Mouse (Mus musculus): ENCODE results near the gene Gdf11. TPM values are rescaled to one million over a fixed set of nuclear protein-coding genes. Genes with fewer than 3 reads are reported as not detected.

Gdf11 gene
- total and polyA plus RNA-seq, 2 experiments from 2014 or later: 6.7 to 19.1 TPM

DNA sequence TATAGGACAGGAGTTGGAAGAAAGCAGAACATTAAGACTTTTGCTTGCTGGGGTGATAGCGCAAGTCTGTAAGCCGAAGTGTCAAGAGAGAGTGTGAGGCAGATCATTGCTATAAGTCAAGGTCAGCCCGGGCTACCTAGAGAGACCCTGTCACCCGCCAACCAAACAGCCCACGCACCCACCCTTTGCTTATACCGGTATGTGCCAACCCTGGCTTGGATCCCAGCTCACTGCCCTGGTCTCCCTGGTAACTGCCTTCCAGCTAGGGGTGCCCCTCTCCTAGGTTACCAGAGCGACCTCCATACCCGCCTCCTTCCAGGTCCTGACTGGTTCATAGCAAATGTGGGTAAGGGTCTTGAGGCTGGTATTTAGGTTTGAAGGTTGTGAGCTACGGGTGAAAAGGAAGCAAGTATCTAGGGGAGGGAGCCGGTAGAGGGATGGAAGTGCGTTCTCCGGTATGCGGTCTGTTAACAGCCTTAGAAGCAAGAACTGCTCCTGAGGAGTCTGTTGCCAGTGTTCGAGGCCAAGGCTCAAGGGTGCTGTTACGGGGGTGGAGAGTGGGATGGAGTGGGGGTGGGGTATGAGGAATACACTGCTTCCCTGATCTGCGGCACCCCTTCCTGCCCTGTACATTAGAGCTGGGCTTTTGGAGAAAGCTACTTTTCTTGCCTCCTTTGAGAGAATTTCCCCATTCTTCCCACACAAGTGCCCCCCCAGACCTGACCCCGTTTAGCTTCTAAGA is 4.6 kb upstream of the Gdf11 start:
- H3K4me1 ChIP-seq (ENCODE audit: insufficient read depth): peaks cover 7% of the 10 kb centered on the region
- DNase-seq (peak; percentile 70), ATAC-seq (peak; percentile 57)
- WGBS: 2% methylated on average over 17 of the region's 17 CpGs
- no peaks in the 10 kb centered on the region for H3K9me3 ChIP-seq (ENCODE audit: low read length)
- H3K4me2 ChIP-seq (ENCODE audit: low read depth): peak overlapping the region; percentile 33
- no peaks in the 10 kb centered on the region for H3K27me3 ChIP-seq (ENCODE audit: insufficient read depth, low read length)
- TF ChIP-seq CTCF (IDR thresholded peaks at IDR 0.05; ENCODE audit: low read depth): no peak
- H3K27ac ChIP-seq (ENCODE audit: low read depth, low read length): no peak overlapping the region
- peak overlapping the region; percentile 16; the same call in 1 of the 2 replicates for H3K4me3 ChIP-seq (ENCODE audit: low read depth, low read length)
- no peaks in the 10 kb centered on the region for H3K36me3 ChIP-seq (ENCODE audit: insufficient read depth)
- H3K9ac ChIP-seq: peak overlapping the region; percentile 31; the same call in 1 of the 2 replicates

DNA sequence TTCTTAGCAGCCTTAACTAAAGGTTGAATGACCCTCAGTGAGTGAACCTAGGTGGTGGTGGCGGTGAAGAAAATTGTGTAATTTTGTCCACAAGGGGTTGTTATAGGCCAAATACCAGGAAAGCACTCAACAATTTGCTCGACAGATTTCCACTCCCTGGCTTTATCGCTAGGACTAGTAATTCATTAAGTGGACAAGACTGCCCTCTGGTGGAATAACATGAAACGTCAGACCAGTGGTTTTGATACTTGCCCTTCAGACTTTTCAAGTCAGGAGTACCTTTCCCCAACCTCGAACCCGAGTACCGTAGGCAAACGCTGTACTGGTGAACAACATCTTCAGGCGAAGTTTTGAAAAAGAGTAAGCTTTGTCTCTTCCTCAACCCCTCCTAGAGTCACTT is 3.9 kb upstream of the Gdf11 start:
- no peaks in the 10 kb centered on the region for H3K27me3 ChIP-seq (ENCODE audit: insufficient read depth, low read length)
- peak; percentile 82 for TF ChIP-seq CTCF (IDR thresholded peaks at IDR 0.05; ENCODE audit: low read depth)
- H3K9ac ChIP-seq: no peak overlapping the region
- under 1% methylated on average over 9 of the region's 9 CpGs for WGBS
- no peaks in the 10 kb centered on the region for H3K9me3 ChIP-seq (ENCODE audit: low read length)
- ATAC-seq (peak; percentile 23; the same call in 1 of the 2 replicates), DNase-seq (peak; percentile 92)
- no peak overlapping the region for H3K27ac ChIP-seq (ENCODE audit: low read depth, low read length)
- 0 out of 2 replicates have a peak overlapping the region, but pooled peaks have one; percentile 16 for H3K4me3 ChIP-seq (ENCODE audit: low read depth, low read length)
- peak overlapping the region; percentile 33; the same call in 1 of the 2 replicates for H3K4me2 ChIP-seq (ENCODE audit: low read depth)
- peaks cover 8% of the 10 kb centered on the region for H3K4me1 ChIP-seq (ENCODE audit: insufficient read depth)
- H3K36me3 ChIP-seq (ENCODE audit: insufficient read depth): no peaks in the 10 kb centered on the region

DNA sequence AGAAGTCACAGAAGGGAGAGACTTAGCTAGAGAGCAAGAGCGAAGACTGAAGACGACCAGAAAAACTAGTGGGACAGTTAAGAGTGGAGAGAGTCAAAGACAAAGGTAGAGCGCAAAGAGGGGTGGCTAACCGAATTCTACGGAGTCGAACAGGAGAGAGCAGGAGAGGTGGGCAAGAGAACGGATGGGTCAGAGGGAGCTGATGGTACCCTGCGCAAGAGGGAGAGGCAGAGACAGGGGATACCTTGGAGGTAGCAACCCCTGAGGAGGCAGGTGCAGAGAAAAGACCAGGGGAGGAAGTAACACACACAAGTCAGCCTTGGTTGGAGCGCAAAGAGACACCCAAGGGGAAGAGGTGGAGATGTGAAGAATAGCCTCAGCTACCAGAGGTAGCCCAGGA is 728 bp upstream of the Gdf11 start:
- Histone ChIP-seq H3K4me3 (ENCODE audit: low read depth, low read length) (peak overlapping the region; percentile 86), H3K4me2 (ENCODE audit: low read depth) (peak overlapping the region; percentile 82), H3K27me3 (ENCODE audit: insufficient read depth, low read length) (no peaks in the 10 kb centered on the region), H3K36me3 (ENCODE audit: insufficient read depth) (no peaks in the 10 kb centered on the region), H3K27ac (ENCODE audit: low read depth, low read length) (peak overlapping the region; percentile 89), H3K9me3 (ENCODE audit: low read length) (no peaks in the 10 kb centered on the region), H3K9ac (peak overlapping the region; percentile 72), H3K4me1 (ENCODE audit: insufficient read depth) (peaks cover 18% of the 10 kb centered on the region)
- TF ChIP-seq CTCF (IDR thresholded peaks at IDR 0.05; ENCODE audit: low read depth): no peak
- 7% methylated on average over 9 of the region's 9 CpGs for WGBS
- DNase-seq: no peak
- no peak; the same call in 1 of the 2 replicates for ATAC-seq

DNA sequence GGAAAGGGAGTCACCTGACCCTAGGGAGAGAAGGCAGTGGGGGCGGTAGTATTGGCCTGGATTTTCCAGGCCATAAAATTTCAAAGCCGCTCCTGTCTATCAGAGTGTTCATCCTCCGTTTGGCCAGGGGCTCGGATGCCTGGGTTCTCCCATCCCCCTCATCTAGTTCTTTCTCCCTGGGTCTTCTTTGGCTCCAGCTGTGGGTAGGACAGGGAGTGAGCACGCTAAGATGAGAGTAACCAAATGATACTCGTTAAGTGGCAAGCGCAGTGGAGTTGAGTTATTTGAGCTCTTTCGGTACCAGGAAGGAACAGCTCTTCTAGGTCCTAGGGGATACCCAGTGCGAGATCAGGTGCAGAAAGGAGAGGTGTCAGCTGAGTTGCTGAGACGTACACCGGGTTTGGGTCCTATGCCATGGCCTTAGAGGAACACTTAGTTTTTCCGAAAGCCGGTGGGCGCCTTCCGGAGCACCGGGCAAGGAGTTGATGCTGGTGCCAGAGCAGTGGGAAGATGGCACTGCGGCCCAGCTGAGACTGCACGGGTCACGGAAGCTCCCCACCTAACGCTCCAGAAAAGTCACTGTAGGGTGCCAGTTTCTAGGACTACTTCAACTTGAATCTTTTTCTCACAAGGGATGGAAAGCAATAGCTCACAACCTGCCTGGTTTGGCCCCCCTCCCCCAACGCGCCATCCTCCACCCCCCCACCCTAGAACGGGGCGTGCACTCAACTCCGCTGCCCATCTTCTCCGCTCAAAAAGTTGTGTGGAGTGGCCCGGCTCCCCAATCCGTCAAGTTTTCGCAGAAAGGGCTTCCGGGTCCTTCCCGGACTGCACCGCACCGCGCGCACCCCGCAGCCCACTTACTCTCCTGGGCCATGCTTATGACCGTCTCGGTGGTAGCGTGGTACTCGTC is 879 bp downstream of the Gdf11 start:
- 3% methylated on average over 40 of the region's 40 CpGs for WGBS
- DNase-seq (no peak), ATAC-seq (no peak; the same call in 1 of the 2 replicates)
- no peaks in the 10 kb centered on the region for H3K27me3 ChIP-seq (ENCODE audit: insufficient read depth, low read length)
- peak overlapping the region; percentile 82 for H3K4me2 ChIP-seq (ENCODE audit: low read depth)
- peaks cover 18% of the 10 kb centered on the region for H3K4me1 ChIP-seq (ENCODE audit: insufficient read depth)
- H3K4me3 ChIP-seq (ENCODE audit: low read depth, low read length): peak overlapping the region; percentile 86
- peak overlapping the region; percentile 72 for H3K9ac ChIP-seq
- no peak for TF ChIP-seq CTCF (IDR thresholded peaks at IDR 0.05; ENCODE audit: low read depth)
- no peaks in the 10 kb centered on the region for H3K9me3 ChIP-seq (ENCODE audit: low read length)
- peak overlapping the region; percentile 89 for H3K27ac ChIP-seq (ENCODE audit: low read depth, low read length)
- peaks cover 7% of the 10 kb centered on the region; the same call in 1 of the 2 replicates for H3K36me3 ChIP-seq (ENCODE audit: insufficient read depth)

DNA sequence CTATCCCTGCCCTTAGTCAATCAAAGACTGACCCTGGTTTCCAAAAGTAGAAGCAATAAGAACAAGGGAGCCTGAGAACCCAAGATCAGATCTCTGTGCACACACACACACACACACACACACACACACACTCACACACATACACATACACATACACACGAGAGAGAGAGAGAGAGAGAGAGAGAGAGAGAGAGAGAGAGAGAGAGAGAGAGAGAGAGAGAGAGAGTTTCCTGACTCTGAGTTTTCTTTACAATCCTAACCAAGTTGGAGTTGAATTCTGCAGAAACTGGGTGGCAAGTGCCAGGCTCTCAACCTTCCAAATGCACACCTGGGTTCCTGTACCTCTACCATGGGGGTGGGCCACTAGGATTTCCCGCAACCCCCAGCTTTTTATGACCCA is 1.7 kb downstream of the Gdf11 start:
- no peak for DNase-seq
- peak overlapping the region; percentile 86 for H3K4me3 ChIP-seq (ENCODE audit: low read depth, low read length)
- H3K27ac ChIP-seq (ENCODE audit: low read depth, low read length): no peak overlapping the region
- ATAC-seq: no peak
- H3K27me3 ChIP-seq (ENCODE audit: insufficient read depth, low read length): no peaks in the 10 kb centered on the region
- H3K9me3 ChIP-seq (ENCODE audit: low read length): no peaks in the 10 kb centered on the region
- H3K4me2 ChIP-seq (ENCODE audit: low read depth): peak overlapping the region; percentile 82
- H3K4me1 ChIP-seq (ENCODE audit: insufficient read depth): peaks cover 18% of the 10 kb centered on the region
- H3K9ac ChIP-seq: no peak overlapping the region
- 0% methylated on average over 1 of the region's 2 CpGs for WGBS
- peaks cover 11% of the 10 kb centered on the region; the same call in 1 of the 2 replicates for H3K36me3 ChIP-seq (ENCODE audit: insufficient read depth)
- no peak for TF ChIP-seq CTCF (IDR thresholded peaks at IDR 0.05; ENCODE audit: low read depth)

DNA sequence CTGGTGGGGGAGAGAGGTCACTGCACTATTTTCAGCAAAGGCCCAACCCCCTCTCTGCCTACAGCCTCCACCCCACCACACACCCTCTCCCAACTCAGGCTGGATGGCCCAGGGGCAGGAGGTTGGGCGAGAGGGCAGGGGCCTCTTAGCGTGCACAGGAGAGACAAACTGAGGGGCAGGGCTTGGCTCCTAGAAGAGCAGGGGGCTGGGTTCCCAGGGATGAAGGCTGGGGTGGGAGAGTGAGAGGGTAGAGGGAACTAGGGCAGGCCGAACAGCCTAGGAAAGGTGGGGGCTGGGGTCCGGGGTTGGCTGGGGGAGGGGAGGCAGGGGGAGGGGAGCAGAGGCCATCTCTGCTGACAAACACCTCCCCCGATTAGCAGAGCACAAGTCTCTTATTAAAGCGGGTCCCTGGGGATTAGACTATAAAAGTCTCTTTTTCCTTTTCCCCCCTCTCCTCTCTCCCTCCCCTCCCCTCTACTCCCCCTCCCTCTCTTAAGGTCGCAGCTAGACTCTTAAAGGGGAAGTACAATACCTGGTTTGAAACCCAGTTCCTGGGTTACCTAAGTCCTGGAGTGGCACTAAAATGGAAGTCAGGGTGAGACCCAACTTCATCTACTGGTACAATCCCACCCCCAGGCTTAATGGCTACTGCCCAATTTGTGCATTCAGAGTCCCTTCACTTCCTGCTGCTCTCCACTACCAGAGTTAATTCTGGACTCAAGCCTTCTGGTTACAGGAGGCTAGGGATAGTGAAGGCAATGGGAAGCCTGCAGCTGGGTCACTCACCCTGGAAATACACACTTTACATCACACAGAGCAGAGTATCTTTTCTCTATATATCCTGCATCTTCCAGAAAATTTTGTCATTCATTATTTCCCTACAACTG is 2.3 kb downstream of the Gdf11 start:
- WGBS: 4% methylated on average over 7 of the region's 7 CpGs
- Histone ChIP-seq H3K9ac (peak overlapping the region; percentile 39), H3K4me3 (ENCODE audit: low read depth, low read length) (peak overlapping the region; percentile 33), H3K27ac (ENCODE audit: low read depth, low read length) (0 out of 2 replicates have a peak overlapping the region, but pooled peaks have one; percentile 15), H3K4me1 (ENCODE audit: insufficient read depth) (peaks cover 18% of the 10 kb centered on the region), H3K36me3 (ENCODE audit: insufficient read depth) (peaks cover 13% of the 10 kb centered on the region; the same call in 1 of the 2 replicates), H3K27me3 (ENCODE audit: insufficient read depth, low read length) (no peaks in the 10 kb centered on the region), H3K4me2 (ENCODE audit: low read depth) (peak overlapping the region; percentile 82), H3K9me3 (ENCODE audit: low read length) (no peaks in the 10 kb centered on the region)
- DNase-seq: no peak
- 0 out of 2 replicates have a peak, but pooled peaks have one; percentile 10 for ATAC-seq
- TF ChIP-seq CTCF (IDR thresholded peaks at IDR 0.05; ENCODE audit: low read depth): no peak
